Mouse (Mus musculus): ENCODE data around the gene Pnp. TPM values are rescaled to one million over a fixed set of nuclear protein-coding genes. Genes with fewer than 3 reads are reported as not detected.
"Not testable (repeated sequence)": the region's sequence is repeated elsewhere in the genome, so short reads cannot be mapped to it uniquely, and the experiment has no call there.

Pnp gene
- polyA plus RNA-seq, 1 experiment from 2014 or later = 87.7 TPM

DNA sequence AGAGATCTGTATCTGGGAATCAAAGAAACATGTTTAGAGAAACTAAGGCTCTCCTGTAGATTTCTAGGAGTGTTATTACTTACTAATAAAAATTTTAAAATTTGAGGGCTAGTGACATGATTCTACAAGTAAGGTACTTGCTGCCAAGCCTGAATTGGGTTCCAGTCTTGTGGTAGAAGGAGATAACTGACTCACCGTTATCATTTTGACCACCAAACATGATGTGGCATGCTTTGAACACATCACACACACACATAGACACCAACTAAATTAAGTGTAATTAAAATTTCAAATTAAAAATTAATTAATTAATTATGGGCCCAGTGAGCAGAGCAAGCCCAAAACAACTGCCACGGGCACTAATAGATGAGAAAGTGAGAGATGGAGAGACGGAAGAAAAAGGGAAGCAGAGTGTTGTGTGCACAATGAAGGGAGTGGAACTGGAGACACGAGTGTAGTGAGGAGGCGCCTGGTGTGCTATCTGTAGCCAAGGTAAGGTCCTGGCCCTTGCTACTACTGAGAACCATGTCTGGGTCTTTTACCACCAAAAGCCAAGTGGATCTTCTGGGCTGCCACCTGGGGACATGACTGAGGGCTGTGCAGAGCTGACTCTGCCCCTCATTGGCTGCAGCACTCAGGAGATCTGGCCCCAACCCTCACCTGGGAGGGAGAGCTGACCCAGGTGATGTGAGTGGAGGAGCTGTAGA is 27.6 kb downstream of the Pnp start:
- not testable (repeated sequence) for H3K36me3 ChIP-seq (ENCODE audit: control insufficient read depth, insufficient read depth, low read length); H3K4me2 ChIP-seq; DNase-seq (ENCODE audit: low spot score); H3K4me1 ChIP-seq (replicated peaks; ENCODE audit: control insufficient read depth, insufficient read depth, low read length); H3K4me3 ChIP-seq (ENCODE audit: low read depth, low read length); H3K9me3 ChIP-seq (ENCODE audit: control insufficient read depth, low read length); H3K9ac ChIP-seq (ENCODE audit: low read depth, low read length); H3K27me3 ChIP-seq (replicated peaks; ENCODE audit: control insufficient read depth, insufficient read depth, low read length)
- peak overlapping the region; percentile 38; the same call in 1 of the 2 replicates for H3K27ac ChIP-seq (ENCODE audit: low read depth, low read length)
- WGBS = 51% methylated on average over 5 of the region's 5 CpGs
- ATAC-seq (replicated peaks; ENCODE audit: low FRiP score) = peak; percentile 64

DNA sequence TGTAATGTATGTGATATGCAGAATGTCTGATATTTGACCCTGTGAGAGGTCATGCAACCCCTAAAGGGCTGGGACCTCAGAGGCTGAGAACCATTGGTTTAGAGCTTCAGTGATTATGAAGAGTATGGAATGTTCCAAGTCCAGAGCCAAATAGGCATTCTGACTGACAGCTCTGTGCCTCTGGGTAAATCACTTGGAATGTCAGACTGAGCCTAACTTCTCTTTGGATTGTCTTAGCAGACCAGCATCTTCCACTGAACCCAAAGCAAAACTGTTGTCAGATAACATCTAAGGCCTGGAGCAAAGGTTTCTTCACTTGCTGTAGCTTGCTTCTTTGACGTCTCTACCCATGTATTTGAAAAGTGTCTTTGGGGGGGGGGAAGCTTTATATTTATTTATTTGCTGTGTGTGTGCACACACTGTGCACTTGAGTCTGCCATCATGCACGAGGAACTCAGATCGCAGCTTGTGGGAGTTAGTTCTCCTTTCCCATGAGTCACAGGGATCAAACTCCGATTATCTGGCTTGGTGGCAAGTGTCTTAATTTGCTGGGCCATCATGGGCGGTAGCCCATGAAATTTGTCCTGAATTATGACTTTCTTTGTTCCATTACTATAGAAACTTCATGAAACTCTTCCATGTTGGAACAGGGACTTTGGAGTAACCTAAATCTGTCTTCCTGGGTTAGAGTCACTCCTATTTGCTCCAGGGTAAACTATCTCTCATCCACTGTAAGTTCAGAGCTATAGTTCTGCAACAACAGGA is 37.5 kb downstream of the Pnp start:
- no peak for DNase-seq (ENCODE audit: low spot score)
- H3K9me3 ChIP-seq (ENCODE audit: control insufficient read depth, low read length) = no peaks in the 10 kb centered on the region
- no peaks in the 10 kb centered on the region for H3K27me3 ChIP-seq (replicated peaks; ENCODE audit: control insufficient read depth, insufficient read depth, low read length)
- no peak overlapping the region for H3K27ac ChIP-seq (ENCODE audit: low read depth, low read length)
- no peak overlapping the region for H3K4me3 ChIP-seq (ENCODE audit: low read depth, low read length)
- ATAC-seq (replicated peaks; ENCODE audit: low FRiP score) = no peak
- 79% methylated on average over 5 of the region's 5 CpGs for WGBS
- no peak overlapping the region for H3K4me2 ChIP-seq
- 0 out of 2 replicates have a peak, but pooled peaks cover 7% of the 10 kb centered on the region for H3K4me1 ChIP-seq (replicated peaks; ENCODE audit: control insufficient read depth, insufficient read depth, low read length)
- H3K36me3 ChIP-seq (ENCODE audit: control insufficient read depth, insufficient read depth, low read length) = no peaks in the 10 kb centered on the region
- no peak overlapping the region for H3K9ac ChIP-seq (ENCODE audit: low read depth, low read length)

DNA sequence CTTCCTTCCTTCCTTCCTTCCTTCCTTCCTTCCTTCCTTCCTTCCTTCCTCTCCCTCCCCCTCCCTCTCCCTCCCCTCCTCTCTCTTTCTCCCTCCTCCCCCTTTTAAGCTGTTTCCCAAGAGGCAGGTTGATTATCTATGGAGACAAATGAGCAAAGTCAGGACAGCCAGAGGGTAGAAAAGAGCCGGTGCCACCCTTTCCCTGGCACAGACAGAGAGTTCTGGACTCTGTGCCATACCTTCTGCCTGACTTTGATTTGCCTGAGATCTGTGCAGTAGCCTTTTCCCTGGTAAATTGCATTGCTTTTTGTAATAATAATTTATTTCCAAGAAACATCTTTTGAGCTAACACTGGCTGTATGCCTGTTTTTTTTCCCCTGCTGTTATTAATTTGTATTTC is 38.2 kb downstream of the Pnp start:
- no peak overlapping the region for H3K4me2 ChIP-seq
- WGBS = 54% methylated on average over 1 of the region's 1 CpGs
- ATAC-seq (replicated peaks; ENCODE audit: low FRiP score) (no peak), DNase-seq (ENCODE audit: low spot score) (no peak)
- no peak overlapping the region for H3K27ac ChIP-seq (ENCODE audit: low read depth, low read length)
- H3K36me3 ChIP-seq (ENCODE audit: control insufficient read depth, insufficient read depth, low read length) = no peaks in the 10 kb centered on the region
- 0 out of 2 replicates have a peak, but pooled peaks cover 7% of the 10 kb centered on the region for H3K4me1 ChIP-seq (replicated peaks; ENCODE audit: control insufficient read depth, insufficient read depth, low read length)
- H3K9ac ChIP-seq (ENCODE audit: low read depth, low read length) = no peak overlapping the region
- H3K4me3 ChIP-seq (ENCODE audit: low read depth, low read length) = no peak overlapping the region
- no peaks in the 10 kb centered on the region for H3K9me3 ChIP-seq (ENCODE audit: control insufficient read depth, low read length)
- H3K27me3 ChIP-seq (replicated peaks; ENCODE audit: control insufficient read depth, insufficient read depth, low read length) = no peaks in the 10 kb centered on the region

DNA sequence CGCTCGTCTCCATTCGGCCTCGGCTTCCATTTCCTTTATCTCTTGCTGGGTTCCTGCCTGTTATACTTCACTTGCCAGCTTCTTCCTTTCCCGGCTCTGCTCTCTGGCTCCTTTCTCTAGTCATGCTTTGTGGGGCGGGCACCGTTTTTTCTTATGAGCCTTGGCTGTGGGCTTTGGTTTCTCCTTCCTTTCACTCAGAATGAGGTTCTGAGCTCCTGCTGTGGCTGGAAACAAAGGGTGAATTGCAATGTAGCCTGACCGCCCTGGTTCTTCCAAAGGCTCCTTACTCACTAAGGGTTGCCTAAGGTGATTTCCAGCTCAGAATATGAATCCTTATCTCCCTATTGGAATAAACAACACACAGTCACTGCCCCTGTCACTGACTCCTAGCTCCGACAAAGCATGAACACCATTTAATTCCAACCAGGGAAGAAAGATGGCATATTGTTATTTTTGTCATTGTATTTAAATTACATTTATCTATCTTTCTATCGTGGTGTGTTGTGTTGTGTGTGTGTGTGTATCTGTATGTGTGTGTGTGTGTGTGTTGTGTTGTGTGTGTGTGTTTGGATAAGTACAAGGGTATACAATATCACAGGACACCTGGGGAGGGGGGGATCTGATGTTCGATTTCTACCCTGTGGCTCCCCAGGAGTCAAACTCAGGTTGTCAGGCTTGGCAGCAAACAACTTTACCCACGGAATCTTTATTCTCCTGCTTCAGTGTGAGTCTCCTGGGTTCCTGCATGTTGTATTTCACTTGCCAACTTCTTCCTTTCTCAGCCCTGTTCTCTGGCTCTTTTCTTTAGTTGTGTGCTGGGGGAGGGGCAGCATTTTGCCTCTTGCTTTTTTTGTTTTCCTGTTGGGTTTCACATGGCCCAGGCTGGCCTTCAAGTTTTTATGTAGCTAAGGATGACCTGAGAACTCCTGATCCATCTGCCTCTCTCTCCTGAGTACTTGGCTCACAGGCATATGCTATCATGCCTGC is 39.0 kb downstream of the Pnp start:
- Histone ChIP-seq H3K27ac (ENCODE audit: low read depth, low read length) (no peak overlapping the region), H3K9me3 (ENCODE audit: control insufficient read depth, low read length) (no peaks in the 10 kb centered on the region), H3K36me3 (ENCODE audit: control insufficient read depth, insufficient read depth, low read length) (no peaks in the 10 kb centered on the region), H3K27me3 (replicated peaks; ENCODE audit: control insufficient read depth, insufficient read depth, low read length) (no peaks in the 10 kb centered on the region), H3K4me3 (ENCODE audit: low read depth, low read length) (no peak overlapping the region), H3K9ac (ENCODE audit: low read depth, low read length) (no peak overlapping the region; the same call in 1 of the 2 replicates), H3K4me2 (peak overlapping the region; percentile 38), H3K4me1 (replicated peaks; ENCODE audit: control insufficient read depth, insufficient read depth, low read length) (0 out of 2 replicates have a peak, but pooled peaks cover 7% of the 10 kb centered on the region)
- DNase-seq (ENCODE audit: low spot score) (no peak), ATAC-seq (replicated peaks; ENCODE audit: low FRiP score) (no peak)
- WGBS = 32% methylated on average over 12 of the region's 12 CpGs

DNA sequence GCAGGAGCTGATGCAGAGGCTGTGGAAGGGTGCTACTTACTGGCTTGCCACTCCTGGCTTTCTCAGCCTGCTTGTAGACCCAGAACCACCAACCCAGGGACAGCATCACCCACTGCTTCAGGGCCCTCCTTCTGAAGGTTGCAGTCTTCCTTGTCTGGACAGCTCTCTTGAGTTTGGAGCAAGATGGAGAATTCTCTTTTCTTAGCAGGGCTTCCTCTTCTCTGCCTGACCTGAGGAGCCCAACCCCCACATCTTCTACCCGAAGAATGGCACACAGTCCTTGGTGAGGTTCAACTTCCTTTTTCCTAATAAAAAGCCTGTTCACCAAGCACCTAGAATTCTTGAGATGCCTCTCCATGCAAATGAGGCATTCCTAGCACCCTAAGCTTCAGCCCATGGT is 39.9 kb downstream of the Pnp start:
- H3K4me3 ChIP-seq (ENCODE audit: low read depth, low read length) = no peak overlapping the region
- no peak overlapping the region for H3K27ac ChIP-seq (ENCODE audit: low read depth, low read length)
- H3K4me1 ChIP-seq (replicated peaks; ENCODE audit: control insufficient read depth, insufficient read depth, low read length) = 0 out of 2 replicates have a peak, but pooled peaks cover 7% of the 10 kb centered on the region
- H3K9ac ChIP-seq (ENCODE audit: low read depth, low read length) = no peak overlapping the region
- no peak for DNase-seq (ENCODE audit: low spot score)
- no peak for ATAC-seq (replicated peaks; ENCODE audit: low FRiP score)
- H3K36me3 ChIP-seq (ENCODE audit: control insufficient read depth, insufficient read depth, low read length) = no peaks in the 10 kb centered on the region
- no peaks in the 10 kb centered on the region for H3K27me3 ChIP-seq (replicated peaks; ENCODE audit: control insufficient read depth, insufficient read depth, low read length)
- H3K9me3 ChIP-seq (ENCODE audit: control insufficient read depth, low read length) = no peaks in the 10 kb centered on the region
- WGBS = 44% methylated on average over 1 of the region's 1 CpGs
- no peak overlapping the region for H3K4me2 ChIP-seq

DNA sequence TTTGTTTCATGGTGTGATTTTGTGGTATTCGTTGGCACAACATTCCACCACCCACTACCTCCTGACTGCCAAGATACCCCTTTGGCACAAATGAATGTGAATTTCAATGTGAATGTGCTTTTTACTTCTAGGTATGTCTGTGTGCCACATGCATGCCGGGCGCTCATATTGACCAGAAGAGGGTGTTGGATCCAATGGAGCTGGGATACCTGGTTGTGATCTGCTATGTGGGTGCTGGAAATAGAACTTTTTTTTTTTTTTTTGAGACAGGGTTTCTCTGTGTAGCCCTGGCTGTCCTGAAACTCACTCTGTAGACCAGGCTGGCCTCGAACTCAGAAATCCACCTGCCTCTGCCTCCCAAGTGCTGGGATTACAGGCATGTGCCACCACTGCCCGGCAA is 42.2 kb downstream of the Pnp start:
- WGBS = 86% methylated on average over 5 of the region's 5 CpGs
- DNase-seq (ENCODE audit: low spot score); H3K27ac ChIP-seq (ENCODE audit: low read depth, low read length); H3K9me3 ChIP-seq (ENCODE audit: control insufficient read depth, low read length); H3K4me3 ChIP-seq (ENCODE audit: low read depth, low read length); H3K4me1 ChIP-seq (replicated peaks; ENCODE audit: control insufficient read depth, insufficient read depth, low read length); ATAC-seq (replicated peaks; ENCODE audit: low FRiP score); H3K36me3 ChIP-seq (ENCODE audit: control insufficient read depth, insufficient read depth, low read length); H3K4me2 ChIP-seq; H3K27me3 ChIP-seq (replicated peaks; ENCODE audit: control insufficient read depth, insufficient read depth, low read length); H3K9ac ChIP-seq (ENCODE audit: low read depth, low read length): not testable (repeated sequence)

DNA sequence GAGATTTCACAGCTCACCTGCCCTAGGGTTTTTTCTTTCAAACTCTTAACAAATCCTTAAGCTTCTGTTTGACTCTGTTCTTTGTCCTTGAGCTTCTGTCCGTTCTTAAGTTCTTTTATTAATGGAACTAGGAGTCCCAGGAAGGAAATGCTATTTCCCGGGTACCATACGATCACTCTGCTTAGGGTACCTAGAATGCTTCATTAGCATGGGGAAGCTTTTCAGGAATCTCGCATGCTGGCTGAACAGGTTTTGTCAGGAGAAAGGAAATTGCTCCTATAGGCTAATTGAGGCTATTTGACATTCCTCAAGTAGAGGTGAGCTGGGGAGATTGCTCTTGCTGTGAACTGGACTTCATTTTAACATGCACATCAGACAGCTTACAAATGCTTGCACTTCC is 42.8 kb downstream of the Pnp start:
- WGBS = 58% methylated on average over 4 of the region's 4 CpGs
- DNase-seq (ENCODE audit: low spot score) (no peak), ATAC-seq (replicated peaks; ENCODE audit: low FRiP score) (no peak)

DNA sequence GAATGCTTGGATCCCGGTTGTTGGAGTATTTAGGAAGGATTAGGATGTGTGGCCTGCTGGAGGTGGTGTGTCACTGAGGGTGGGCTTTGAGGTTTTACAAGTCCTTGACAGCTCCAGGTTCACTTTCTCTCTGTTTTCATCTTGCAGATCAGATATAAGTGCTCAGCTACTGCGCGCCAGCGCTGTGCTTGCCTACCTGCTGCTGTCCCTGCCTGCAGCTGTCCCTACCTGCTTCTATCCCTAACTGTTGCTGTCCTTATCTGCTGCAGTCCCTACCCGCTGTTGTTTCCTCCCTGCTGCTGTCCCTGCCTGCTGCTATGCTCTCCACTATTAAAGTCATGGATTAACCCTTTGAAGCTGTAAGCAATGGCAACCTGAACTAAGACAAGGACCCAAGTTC is 44.1 kb downstream of the Pnp start:
- H3K4me2 ChIP-seq = no peak overlapping the region
- H3K4me3 ChIP-seq (ENCODE audit: low read depth, low read length) = no peak overlapping the region
- 0 out of 2 replicates have a peak, but pooled peaks cover 5% of the 10 kb centered on the region for H3K4me1 ChIP-seq (replicated peaks; ENCODE audit: control insufficient read depth, insufficient read depth, low read length)
- no peak for ATAC-seq (replicated peaks; ENCODE audit: low FRiP score)
- WGBS = 42% methylated on average over 5 of the region's 5 CpGs
- no peak for DNase-seq (ENCODE audit: low spot score)
- H3K9ac ChIP-seq (ENCODE audit: low read depth, low read length) = no peak overlapping the region
- H3K27me3 ChIP-seq (replicated peaks; ENCODE audit: control insufficient read depth, insufficient read depth, low read length) = no peaks in the 10 kb centered on the region
- no peaks in the 10 kb centered on the region for H3K36me3 ChIP-seq (ENCODE audit: control insufficient read depth, insufficient read depth, low read length)
- no peak overlapping the region for H3K27ac ChIP-seq (ENCODE audit: low read depth, low read length)
- H3K9me3 ChIP-seq (ENCODE audit: control insufficient read depth, low read length) = no peaks in the 10 kb centered on the region

More for the DNA sequence above, 42.8 kb downstream of the Pnp start:
- Histone ChIP-seq H3K9ac (ENCODE audit: low read depth, low read length) (no peak overlapping the region), H3K27me3 (replicated peaks; ENCODE audit: control insufficient read depth, insufficient read depth, low read length) (no peaks in the 10 kb centered on the region), H3K4me2 (no peak overlapping the region), H3K9me3 (ENCODE audit: control insufficient read depth, low read length) (no peaks in the 10 kb centered on the region), H3K4me1 (replicated peaks; ENCODE audit: control insufficient read depth, insufficient read depth, low read length) (0 out of 2 replicates have a peak, but pooled peaks cover 7% of the 10 kb centered on the region), H3K27ac (ENCODE audit: low read depth, low read length) (no peak overlapping the region), H3K36me3 (ENCODE audit: control insufficient read depth, insufficient read depth, low read length) (no peaks in the 10 kb centered on the region), H3K4me3 (ENCODE audit: low read depth, low read length) (no peak overlapping the region)
